Mouse (Mus musculus) testis, adult 2 months (tissue): ENCODE data around the gene Disc1.

ENCODE experiments used
- CTCF ChIP-seq: fragments of 200-500 bp; IDR thresholded peaks from 2 replicates; pipeline ENCODE4 v1.5.1; 2012; ENCODE audit warnings: low read depth, mild to moderate bottlenecking, inconsistent platforms, low read length, moderate library complexity; ENCODE audit not compliant: control insufficient read depth, insufficient read depth, insufficient replicate concordance
- POLR2A ChIP-seq: fragments of 200-500 bp; IDR thresholded peaks from 2 replicates; pipeline ENCODE4 v1.6.1; 2012; ENCODE audit warnings: low read depth, mild to moderate bottlenecking, inconsistent platforms, low read length, moderate library complexity; ENCODE audit not compliant: control insufficient read depth

DNA sequence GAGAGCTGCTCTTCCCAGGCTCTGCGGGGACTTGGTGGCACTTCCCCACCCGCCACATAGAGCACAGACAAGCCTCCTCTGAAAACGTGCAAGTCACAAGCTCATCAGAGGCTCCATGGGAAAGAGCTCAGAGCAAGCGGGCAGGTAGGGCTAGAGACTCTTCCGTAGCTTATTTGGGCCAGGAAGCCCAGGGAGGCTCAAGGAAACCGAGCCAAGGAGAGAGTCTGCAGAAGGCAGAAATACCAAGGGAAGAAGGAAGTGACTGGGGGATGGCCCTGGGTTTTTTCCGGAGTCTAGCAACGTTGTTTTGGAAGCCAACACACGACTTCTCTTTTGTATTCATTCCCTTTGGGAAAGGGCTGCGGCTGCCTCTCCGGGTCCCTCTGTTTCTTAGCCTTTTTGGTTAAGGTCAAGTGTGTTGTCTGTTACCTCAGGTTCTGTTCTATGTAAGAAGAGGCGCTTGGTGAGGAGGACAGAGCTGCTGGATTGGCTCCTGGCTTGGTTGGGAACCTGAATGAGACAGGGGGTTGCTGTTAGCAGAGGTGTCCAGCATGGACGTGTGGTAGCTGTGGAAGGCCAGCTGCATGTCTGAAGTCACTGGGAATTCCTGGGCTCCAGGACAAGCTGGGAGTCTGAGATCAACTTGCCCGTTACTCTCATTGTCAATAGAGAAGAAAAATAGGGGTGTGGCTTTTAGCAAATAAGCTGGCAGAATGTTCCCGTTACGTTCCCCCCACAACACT is 145.4 kb downstream of the Disc1 start:
- TF ChIP-seq CTCF (no peak), POLR2A (no peak)
